Mouse (Mus musculus): ENCODE data around the gene Klhl26.
"Not testable (repeated sequence)": the region's sequence is repeated elsewhere in the genome, so short reads cannot be mapped to it uniquely, and the experiment has no call there.

The Klhl26 gene

DNA sequence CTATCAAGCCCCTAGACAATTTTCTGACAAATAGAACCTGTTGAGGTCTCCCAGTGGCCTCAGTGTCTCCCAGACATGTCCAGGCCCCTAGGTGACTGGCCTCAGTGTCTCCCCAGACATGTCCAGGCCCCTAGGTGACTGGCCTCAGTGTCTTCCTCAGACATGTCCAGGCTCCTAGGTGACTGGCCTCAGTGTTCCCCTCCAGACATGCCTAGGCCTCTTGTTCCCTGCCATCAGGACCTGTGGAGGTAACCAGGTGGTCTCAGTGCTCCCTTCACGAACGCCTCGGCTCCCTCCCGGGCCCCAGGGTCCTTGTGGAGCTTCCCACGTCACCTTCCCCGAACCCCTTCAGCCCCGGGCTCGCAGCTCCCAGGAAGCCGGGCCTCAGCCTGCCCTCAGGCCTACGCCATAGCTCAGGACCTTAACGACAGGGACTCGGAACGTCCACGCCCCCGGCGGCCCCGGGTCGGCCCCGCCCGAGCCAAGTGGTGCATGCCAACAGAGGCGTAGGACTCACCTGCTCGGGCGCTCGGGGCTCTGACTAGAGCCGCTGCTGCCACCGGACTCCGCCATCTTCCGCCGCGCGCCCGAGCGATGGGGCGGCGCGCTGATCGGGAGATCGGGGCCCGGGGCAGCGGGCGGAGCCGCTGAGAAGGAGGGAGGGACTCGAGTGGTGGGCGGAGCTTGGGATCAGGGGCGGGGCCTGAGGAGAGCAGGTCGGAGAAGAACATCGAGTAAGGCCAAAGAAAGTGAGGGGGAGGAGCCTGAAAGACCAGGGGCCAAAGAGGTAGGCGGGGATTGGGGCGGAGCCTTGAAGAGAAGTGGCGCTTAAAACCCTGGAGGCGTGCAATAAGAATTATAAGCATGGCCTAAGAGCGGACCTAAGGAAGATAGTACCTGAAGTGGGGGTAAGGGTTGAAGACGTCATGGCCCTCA lies at the start of gene Klhl26:
Gene Klhl26, minus strand, starts transcription at position 636 of the 936 bp plus-strand sequence.
- peak; percentile 97 to 98 for DNase-seq (ENCODE audit: low spot score in 2 of 2)

DNA sequence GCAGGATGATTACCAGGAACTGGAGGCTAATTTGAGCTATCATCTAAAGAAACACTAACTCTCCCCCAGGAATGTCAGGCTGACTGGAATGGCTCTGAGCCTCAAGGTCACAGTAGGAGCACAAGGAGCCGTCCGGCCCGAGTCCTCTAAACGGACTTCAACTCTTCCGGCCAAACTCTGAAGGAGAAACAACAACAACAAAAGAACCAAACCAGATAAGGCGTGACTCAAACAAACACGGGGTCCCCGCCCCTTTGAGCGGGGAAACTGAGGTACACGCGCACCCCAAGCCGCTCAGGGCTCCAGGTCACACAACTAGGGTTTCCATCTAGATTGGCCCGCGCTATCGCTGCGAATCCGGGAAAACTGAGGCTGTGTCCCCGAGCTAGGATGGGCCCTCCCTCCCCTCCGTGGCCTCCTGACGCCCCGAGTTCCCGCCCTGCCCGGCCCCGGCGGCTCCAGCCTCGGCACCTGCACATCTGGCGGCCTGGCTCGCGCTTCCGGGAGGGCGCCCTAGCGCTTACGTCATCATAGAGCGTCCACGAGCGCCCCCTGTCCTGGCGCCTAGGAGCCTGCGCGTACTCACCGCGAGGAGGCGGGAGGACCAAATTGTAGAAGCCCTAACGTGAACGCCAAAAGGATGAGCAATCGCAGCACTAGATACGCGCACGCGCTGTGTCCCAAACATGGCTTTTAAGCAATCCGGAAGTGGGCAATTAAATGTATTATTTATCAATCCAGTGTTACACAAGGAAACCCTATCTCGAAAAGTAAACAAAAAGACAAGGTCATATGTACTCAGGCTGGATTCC lies 46.0 kb upstream of the Klhl26 start:
- peak; percentile 94 to 95 for DNase-seq (ENCODE audit: low spot score in 2 of 2)

DNA sequence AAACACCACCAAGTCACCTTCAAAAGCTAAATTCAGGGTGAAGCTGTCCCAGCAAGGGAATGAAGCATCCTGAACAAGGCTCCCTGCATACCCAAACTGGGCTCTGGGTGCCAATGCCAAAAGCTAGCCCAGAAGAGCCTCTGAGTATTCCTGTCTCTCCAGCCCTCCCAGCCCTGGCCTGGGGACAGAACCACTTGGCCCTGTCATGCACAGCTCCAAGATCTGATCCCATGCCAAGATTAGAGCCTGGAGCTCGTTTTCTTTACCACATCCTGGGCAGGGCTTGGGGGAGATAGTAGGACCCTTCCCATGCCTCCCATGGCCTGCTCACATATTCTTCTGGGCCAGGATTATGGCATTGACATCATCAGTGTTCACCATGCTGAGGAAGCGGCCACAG lies 42.8 kb upstream of the Klhl26 start:
- no peak for DNase-seq (ENCODE audit: low spot score in 2 of 2)

DNA sequence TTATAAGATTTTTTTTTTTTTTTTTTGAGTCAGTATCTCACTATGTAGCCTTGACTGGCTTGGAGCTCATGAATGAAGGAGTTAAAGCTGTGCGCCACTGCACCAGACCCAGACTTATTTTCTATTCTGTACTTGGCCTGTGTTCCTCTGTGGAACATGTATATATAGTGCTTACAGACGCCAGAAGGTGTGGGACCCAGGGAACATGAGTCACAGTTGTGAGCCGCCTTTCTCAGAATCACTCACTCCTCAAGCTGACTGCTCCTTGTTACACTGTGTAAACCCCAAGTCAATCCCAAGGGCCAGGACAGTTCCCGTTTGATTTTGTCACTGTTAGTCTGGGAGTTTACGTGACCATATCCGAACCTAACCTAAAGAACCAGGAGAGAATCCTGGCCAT lies 42.3 kb upstream of the Klhl26 start:
- no peak for DNase-seq (ENCODE audit: low spot score in 2 of 2)

DNA sequence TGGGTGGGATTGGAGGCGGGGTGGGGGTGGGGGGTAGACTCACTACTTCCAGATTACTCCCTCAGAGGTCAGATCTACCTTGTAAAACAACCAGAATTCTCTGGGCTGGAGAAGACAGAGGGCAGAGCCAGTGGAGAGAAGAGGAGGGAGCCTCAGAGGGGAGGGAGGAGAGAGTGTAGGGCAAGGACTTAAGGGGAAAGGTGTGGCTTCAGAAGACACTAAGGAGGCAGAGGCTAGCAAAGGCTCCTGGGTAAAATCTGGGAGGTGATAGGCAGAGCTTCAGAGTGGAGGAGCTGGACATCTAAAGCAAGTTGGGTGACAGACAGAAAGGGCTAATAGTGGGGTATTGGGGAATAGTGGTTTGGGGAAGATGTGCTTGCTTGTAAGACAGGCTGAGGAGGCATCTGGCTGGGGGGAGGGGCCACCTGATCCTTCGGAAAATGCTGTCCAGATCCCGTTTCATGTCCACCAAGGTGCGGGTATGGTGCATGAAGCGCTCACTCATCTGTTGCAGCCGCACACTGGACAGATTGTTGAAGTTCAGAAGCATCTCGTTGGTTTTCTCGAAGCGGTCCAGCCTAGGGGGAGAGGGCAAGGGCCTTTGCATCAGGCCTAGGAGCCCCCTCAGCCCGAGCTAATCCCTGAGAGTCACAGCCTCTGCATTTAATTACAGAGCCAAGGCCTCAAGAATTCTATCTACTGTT lies 41.3 kb upstream of the Klhl26 start:
- no peak for DNase-seq (ENCODE audit: low spot score in 2 of 2)

DNA sequence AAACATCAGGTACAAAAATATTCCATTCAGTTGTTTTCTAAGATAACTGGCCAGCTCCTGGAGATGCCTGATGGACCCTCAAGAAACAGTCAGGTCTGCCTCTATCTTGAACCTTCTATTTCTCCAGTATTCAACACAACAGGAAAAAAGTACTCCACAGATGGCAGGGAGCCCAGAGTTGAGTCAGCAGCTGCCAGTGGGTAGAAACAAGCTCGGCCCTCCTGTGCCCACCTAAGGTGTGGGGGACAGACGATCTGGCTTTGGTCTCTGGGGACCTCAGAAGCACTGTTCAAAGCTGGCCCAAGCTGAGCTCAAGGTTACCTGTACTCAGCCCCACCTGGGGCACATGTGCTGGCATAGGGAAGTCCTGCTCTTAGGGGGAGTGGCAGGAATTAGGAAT lies 36.7 kb upstream of the Klhl26 start:
- DNase-seq (ENCODE audit: low spot score in 2 of 2): no peak

DNA sequence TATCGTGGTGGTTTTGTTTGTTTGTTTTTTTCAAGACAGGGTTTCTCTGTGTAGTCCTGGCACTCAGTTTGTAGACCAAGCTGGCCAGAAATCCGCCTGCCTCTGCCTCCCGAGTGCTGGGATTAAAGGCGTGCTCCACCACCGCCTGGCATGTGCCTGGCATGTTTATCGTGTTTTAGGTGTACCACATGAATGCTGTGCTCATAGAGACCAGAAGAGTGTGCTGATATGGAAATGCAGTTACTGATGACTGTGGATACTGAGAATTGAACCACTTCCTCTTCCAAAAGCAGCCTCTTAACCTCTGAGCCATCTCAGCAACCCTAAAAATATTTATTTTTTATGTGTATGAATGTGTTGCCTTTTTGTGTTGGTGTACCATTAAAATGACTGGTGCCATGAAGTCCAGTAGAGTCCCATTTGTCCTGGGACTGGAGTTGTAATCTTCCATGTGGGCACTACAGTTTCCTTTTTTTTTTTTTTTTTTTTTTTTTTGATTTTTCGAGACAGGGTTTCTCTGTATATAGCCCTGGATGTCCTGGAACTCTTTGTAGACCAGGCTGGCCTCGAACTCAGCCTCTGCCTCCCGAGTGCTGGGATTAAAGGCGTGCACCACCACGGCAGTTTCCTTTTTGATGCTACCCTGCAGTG lies 35.6 kb upstream of the Klhl26 start:
- DNase-seq (ENCODE audit: low spot score in 2 of 2): no peak

DNA sequence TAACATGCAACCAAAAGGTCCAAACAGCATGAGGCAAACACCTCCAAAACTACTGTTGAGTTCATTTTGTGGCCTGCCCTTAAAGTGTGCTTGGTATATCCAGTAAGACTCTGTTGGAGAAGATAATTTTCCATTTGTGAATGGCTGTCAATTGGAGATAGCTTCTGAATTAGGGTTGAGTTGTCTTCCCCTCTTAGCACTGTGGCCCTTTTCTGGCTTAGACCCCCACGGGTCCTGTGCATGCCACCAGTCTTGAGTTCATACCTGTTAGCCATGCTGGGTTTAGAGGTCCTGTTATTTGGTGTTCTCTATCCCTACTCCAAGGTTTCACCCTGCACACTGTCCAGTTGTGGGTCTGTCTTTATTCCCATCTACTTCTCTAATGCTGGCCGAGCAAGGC lies 35.0 kb upstream of the Klhl26 start:
- no peak for DNase-seq (ENCODE audit: low spot score in 2 of 2)

DNA sequence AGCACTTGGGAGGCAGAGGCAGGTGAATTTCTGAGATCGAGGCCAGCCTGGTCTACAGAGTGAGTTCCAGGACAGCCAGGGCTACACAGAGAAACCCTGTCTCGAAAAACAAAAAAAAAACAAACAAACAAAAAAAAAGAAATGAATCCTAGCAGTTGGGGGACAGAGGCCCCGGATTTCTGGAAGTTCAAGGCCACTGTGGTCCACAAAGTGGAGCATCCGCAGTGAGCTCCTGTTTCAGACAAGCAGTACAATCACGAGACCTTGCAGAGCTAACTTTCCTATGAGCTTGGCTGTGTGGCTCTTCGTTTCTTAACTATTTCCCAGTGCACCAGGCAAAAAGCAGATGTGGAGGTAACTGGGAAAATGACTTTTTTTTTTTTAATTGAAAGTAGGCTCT lies 34.4 kb upstream of the Klhl26 start:
- DNase-seq (ENCODE audit: low spot score in 2 of 2): not testable (repeated sequence)

DNA sequence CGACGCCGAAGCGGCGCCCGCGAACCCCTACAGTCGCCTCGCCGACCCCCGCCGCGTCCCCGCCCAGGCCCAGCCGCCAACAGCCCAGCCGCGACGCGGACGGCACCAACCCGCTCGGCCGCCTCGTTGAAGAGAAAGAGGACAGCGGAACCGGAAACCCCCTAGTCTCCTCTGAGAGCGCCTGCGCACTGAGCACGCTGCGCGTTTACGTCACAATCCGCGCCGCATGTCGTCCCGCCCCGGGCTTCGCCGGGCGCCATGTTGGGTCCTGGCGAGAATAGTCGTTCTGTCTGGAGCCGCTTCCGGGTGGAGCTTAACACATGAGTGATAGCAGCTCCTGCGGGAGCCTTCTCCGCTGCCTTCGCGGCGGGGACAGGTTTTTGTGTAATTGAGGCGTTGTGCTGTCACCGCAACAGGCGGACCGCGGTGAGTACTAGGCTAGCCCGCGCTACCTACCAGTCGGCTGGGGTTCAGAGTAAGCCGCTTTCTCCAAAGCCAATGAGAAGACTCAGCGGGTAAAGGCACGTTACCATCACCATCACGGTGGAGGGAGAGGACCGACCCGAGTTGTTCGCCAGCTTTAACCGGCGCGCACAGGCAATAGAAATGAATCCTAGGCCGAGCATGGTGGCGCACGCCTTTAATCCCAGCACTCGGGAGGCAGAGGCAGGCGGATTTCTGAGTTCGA lies 33.6 kb upstream of the Klhl26 start, which contains the start of gene Uba52:
Gene Uba52, minus strand, starts transcription at position 574 of the 688 bp plus-strand sequence.
- DNase-seq (ENCODE audit: low spot score in 2 of 2): peak; percentile 94 to 97

DNA sequence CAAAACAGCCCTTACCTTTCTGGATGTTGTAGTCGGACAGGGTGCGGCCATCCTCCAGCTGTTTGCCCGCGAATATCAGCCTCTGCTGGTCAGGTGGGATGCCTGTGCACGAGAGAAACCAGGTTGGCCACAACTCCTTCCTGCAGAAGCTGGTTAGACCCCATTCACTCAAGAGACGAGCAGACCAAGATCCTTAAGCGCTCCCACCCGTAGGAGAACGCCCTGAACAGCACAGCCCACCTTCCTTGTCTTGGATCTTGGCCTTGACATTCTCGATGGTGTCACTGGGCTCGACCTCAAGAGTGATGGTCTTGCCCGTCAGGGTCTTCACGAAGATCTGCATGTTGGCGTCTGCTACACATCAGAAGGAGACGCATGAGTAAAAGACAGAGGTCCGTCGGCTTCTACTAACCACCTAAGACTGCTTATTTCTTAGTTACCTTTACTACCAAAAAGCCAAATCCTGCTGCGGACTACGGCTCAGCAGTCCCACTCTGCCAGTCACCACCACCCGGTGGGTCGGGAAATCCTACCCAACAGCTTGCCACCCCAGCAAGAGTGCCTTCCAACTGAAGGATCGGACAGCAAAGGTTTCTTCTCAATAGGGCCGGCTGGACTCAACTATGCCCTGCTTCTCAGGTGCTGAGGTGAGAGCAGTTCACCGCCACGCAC lies 32.6 kb upstream of the Klhl26 start:
- no peak for DNase-seq (ENCODE audit: low spot score in 2 of 2)

DNA sequence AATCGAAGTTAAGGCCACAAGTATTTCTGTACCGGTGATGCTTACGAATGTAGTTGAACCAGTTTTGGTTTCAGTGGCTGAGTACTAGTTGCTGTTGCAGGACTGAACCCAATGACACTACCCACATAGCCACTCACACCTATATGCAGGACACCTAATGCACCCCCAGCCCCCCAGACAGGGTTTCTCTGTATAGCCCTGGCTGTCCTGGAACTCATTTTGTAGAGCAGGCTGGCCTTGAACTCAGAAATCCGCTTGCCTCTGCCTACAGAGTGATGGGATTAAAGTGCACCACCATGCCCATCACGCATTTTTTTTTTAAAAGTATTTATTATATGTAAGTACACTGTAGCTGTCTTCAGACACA lies 30.2 kb upstream of the Klhl26 start:
- no peak for DNase-seq (ENCODE audit: low spot score in 2 of 2)

DNA sequence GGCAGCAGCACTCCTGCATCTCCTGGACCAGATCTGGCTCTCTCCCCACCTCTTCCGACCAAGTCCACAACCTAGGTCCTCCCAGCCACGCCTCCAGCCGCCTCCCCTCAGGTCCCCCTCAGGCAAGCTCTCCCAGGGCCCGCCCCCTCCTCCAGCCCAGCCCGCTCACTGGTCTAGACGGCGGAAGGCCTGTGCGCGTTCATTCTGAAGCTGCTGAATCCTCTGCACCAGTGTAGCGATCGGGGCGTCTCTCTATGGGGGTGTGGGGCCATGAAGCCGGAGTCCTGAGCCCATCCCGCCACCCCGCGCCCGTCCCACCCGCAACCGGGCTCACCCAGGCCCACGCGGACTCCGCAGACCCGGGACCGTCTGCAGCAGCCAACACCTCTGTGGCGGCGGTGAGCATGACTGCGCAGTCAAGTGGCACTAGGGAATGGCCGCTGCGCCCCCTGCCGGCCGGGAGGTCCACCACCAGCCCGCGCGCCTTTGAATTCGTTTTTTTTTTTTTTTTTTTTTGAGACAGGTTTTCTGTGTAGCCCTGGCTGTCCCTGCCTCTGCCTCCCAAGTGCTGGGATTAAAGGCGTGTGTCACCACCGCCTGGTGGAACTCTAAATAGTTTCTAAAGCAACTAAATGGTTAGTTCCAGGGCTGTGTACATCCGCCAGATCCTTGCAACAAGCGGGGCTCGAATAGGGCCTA lies 29.7 kb upstream of the Klhl26 start, which contains the start of gene Rex1bd:
Gene Rex1bd, minus strand, starts transcription at position 425 of the 699 bp plus-strand sequence.
- DNase-seq (ENCODE audit: low spot score in 2 of 2): peak; percentile 88 to 92

DNA sequence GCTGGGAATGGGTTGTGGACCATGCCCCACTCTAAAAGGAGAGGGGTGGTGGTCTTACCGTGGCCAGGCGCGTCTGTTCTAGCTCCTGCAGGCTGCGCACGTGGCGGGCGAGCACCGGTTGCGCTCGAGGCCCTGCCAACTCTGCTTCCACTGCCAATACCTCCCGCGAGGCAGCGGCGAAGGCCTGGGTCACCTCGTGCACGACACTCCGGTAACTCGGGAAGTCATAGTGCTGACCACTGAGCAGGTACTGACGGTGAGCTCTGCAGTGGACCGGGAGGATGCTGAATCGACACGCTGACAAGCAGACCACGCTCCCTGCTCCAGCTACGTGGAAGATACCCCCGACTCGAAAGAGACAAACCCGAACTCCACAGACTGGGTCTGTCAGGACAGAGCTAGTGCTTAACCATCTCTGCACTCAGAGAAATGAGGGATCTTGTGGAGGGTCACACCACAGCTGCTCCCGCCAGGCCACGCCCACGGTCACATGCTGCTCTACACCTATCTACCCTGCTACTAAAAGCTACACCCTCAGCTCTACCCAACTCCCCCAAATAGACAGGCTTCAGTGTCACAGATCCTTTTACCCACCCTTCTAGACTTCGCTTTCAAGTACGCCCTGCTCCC lies 29.0 kb upstream of the Klhl26 start:
- no peak for DNase-seq (ENCODE audit: low spot score in 2 of 2)

DNA sequence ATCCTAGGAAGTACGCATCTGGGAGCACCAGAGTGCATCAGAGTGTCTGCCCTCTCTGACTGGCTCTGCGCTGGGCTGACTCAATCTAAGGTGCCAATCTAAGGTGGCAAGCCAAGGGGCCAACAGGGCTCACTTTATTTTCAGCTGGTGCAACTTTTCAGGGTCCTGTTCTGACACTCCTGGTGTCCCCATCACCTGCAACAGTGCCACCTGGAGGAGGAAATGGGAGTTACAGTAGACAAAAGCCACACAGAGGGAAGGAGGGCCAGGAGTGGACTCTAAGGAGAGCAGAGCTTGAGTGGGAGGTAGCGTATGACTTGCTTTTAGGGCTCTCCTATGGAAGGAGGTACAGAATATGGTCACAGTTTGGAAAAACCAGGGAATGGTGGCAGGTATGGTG lies 28.1 kb upstream of the Klhl26 start:
- peak; percentile 57 to 87 for DNase-seq (ENCODE audit: low spot score in 2 of 2)

DNA sequence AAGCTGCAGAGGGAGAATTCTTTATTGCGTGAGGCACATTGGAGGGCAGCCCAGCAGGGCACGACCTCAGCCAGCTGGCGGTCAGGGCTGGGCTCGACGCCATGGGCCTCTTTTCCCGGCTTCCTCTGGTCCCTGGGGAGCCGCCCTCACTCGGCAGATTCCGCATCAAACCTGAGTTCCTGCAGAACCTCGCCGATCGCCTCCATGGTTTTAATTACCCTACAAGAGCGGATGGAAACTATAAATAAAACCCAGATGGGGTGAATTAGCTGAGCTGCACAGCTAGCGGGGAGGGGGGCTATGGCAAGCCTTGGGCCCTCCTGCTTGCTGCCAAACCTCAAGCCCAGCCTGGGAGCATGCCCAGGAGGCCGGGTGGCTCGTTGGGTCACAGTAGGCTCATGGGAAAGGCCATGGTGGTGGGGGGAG lies 27.5 kb upstream of the Klhl26 start:
- no peak for DNase-seq (ENCODE audit: low spot score in 2 of 2)

DNA sequence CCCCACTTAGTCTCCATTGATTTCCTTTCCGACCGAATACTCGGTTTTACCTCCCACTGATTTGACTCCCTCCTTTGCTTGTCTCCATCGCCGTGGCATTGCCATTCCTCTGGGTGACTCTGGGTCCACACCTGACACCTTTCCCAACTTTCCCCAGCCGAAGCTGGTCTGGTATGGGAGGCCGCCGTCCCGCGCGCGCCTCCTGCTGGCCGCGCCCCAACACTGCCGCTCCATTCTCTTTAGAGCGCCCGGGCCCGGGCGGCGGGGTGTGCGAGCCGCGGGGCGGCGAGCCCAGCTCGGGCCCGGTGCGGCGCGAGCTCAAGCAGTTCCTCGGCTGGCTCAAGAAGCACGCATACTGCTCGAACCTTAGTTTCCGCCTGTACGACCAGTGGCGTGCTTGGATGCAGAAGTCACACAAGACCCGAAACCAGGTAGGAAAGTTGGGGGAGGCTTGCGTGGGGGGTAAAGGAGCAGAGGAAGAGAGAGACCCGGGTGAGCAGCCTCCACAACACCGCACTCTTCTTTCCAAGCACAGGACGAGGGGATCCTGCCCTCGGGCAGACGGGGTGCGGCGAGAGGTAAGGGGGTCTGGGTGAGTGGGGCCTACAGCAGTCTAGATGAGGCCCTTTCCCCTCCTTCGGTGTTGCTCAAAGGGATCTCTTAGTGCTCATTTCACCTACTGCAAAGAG lies 26.4 kb upstream of the Klhl26 start:
- DNase-seq (ENCODE audit: low spot score in 2 of 2): peak; percentile 49 to 60

DNA sequence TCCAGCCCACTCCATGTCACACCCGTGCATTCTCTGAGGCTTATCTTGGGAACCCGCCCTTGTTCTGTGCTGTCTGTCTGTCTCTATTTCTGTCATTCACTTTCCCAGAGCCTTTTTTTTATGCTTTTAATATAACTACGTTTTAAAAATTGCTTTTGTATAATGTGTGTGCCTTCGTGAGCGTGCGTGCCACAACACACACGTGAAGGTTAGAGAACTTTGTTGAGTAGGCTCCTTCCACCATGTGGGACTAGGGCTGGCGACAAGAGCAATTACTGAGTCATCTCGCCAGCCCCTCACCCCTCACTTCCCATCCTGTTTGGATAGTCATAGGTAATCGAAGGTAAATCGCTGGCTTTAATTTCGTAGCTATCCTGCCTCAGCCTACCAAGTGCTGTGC lies 25.8 kb upstream of the Klhl26 start:
- no peak for DNase-seq (ENCODE audit: low spot score in 2 of 2)
